Mouse (Mus musculus): Measurements from ENCODE around the gene Nkx1-1.

Nkx1-1 gene

GRCm38 (mm10) chr5:33400819-33401218, 33.0 kb downstream of the Nkx1-1 start:
- DNase-seq, result no peak

- no peak for DNase-seq
Measured at GRCm38 (mm10) chr5:33396828-33397227, 36.9 kb downstream of the Nkx1-1 start.

GRCm38 (mm10) chr5:33395693-33396092, 38.1 kb downstream of the Nkx1-1 start:
- DNase-seq, result no peak

- peak; percentile 77 for DNase-seq
Measured at GRCm38 (mm10) chr5:33393803-33394202, 40.0 kb downstream of the Nkx1-1 start.

- DNase-seq, result no peak
Measured at GRCm38 (mm10) chr5:33387550-33387949, 46.2 kb downstream of the Nkx1-1 start.
